Mouse (Mus musculus): ENCODE results near the gene Scn3b.

Scn3b gene

GRCm38 (mm10) chr9:40316865-40317660 is 48.0 kb downstream of the Scn3b start:
- no peak for DNase-seq (ENCODE audit: low spot score in 2 of 2)

- DNase-seq (ENCODE audit: low spot score in 2 of 2): no peak
Measured at GRCm38 (mm10) chr9:40317735-40318134, 48.7 kb downstream of the Scn3b start.

DNA sequence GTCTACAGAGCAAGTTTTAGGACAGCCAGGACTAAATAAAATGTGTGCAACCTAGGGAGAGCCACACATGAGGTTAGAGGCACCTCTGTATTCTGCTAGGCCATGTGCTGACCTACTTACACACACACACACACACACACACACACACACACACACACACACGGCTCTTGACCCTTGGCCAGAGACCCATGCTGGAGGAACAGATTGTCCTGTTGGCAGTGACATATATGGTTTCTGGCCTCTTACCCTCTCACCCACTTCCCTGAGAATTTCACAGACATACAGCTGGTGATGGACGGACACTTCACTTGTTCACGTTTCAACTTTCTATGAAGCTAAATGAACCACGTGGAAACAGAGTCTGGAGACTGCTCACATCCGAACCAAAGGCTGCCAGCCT is 49.8 kb downstream of the Scn3b start:
- no peak for DNase-seq (ENCODE audit: low spot score in 2 of 2)

DNA sequence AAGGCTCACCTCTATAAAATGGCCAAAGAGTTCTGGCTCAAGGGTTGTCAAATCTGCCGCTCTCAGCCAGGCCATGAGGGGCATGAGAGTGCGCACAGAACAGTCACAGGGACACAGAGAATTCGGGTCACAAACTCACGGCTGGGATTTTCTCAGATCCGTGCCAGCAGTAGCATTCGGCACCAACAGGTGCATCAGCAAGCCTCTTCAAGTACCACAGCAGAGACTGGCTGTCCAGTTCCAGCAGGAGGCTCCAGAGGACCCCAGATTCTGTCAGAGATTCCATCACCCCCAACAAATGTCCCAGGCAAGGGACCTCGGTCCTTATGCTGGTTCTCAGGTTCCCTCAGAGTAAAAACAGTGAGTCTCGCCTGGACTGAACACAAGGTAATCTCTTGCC is 51.4 kb downstream of the Scn3b start:
- no peak for DNase-seq (ENCODE audit: low spot score in 2 of 2)

GRCm38 (mm10) chr9:40320879-40321667 is 52.1 kb downstream of the Scn3b start:
- DNase-seq (ENCODE audit: low spot score in 2 of 2): no peak

DNA sequence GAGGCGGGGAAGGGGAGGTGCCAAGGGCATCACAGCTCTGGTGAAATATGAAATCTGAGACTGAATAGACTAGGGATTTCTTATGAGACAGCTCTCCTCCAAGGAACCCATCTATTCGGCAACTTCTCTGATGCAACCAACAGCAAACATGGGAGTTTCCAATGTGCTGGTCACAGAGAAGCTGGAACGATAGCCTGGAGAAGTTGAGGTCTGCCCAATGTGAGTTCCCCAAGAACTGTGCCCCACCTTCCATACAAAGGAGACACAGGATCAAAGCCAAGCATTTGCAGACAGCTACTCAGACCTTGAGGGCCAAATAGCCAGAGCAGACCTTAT is 52.6 kb downstream of the Scn3b start:
- no peak for DNase-seq (ENCODE audit: low spot score in 2 of 2)

GRCm38 (mm10) chr9:40322372-40322771 is 53.4 kb downstream of the Scn3b start:
- no peak for DNase-seq (ENCODE audit: low spot score in 2 of 2)

DNA sequence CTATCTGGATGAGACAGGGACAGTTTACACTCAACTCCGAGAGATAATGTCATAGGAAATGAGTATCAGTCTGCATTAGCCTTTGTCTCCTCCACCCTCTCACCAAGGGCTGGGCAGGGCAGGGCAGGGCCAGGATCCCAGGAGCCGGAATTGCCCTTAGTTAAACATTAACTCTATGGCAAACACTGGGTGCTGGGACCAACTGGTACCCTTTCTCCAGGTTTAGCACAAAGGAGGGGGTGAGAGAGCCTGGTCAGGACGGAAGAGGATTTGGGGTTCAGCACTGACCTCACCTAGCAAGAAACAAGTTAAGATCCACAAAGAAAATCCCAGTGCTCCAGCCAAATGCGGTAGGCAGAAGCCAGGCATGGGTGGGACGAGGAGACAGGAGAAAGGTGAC is 54.2 kb downstream of the Scn3b start:
- no peak for DNase-seq (ENCODE audit: low spot score in 2 of 2)

GRCm38 (mm10) chr9:40323773-40324172 is 54.8 kb downstream of the Scn3b start:
- no peak for DNase-seq (ENCODE audit: low spot score in 2 of 2)

GRCm38 (mm10) chr9:40324232-40324792 is 55.3 kb downstream of the Scn3b start:
- DNase-seq (ENCODE audit: low spot score in 2 of 2): no peak

DNA sequence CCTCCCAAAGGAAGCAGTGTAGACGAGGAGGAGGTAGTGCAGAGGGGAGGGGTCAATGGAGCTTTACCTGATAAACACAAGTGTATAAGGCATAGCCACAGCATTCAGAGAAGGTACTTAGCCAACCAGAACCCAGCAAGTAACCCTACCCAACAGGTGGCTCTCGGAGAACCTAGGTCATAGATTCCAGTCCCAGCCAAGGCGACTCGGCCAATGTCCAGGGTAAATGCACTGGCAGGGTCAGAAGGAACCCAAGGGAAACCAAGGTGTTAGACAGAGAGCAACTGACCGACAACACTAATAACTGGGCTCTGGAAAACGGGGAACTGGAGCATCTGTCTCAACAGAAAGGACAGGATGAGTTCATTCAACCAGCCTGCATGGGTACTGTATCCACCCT is 55.8 kb downstream of the Scn3b start:
- DNase-seq (ENCODE audit: low spot score in 2 of 2): no peak

- DNase-seq (ENCODE audit: low spot score in 2 of 2): no peak
Measured at GRCm38 (mm10) chr9:40326260-40326915, 57.4 kb downstream of the Scn3b start.

- peak; percentile 52 to 68 for DNase-seq (ENCODE audit: low spot score in 2 of 2)
Measured at GRCm38 (mm10) chr9:40330609-40331382, 61.8 kb downstream of the Scn3b start.

- no peak for DNase-seq (ENCODE audit: low spot score in 2 of 2)
Measured at GRCm38 (mm10) chr9:40331411-40332286, 62.6 kb downstream of the Scn3b start.

- DNase-seq (ENCODE audit: low spot score in 2 of 2): no peak
Measured at GRCm38 (mm10) chr9:40332326-40332725, 63.3 kb downstream of the Scn3b start.

- no peak for DNase-seq (ENCODE audit: low spot score in 2 of 2)
Measured at GRCm38 (mm10) chr9:40332731-40333648, 64.0 kb downstream of the Scn3b start.

DNA sequence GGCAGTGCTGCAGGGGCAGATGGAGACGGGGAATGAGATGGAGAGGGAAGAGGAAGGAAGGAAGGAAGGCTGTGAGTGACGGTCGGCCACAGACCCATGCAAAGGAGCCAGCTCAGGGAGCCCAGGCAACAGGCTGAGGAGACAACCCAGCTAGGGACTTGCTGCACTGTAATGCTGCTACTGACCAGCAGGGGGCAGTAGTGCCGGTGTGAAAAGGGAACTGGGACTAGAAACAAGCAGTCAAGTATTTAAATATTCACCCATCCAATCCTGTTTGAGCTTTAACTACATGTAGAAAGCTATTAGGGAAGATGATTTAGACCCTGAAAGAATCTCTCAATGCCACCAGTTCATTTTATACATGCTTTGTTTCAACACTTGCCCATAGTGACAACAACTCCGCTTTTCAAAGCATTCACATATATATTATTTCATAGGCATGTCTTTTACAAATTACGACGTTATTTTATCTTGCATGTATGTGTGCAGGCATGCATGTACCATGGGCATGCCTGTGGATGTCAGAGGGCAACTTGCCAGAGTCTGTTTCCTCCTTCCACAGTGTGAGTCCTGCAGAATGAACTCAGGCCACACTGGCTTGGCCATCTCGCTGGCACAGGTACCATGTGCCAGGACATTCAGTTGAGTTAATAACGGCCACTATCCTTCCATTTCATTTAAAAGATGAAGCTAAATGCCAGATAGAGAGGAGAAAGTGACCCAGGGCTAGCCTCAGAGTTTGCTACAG is 64.8 kb downstream of the Scn3b start:
- peak; percentile 34 to 59 for DNase-seq (ENCODE audit: low spot score in 2 of 2)

- DNase-seq (ENCODE audit: low spot score in 2 of 2): no peak
Measured at GRCm38 (mm10) chr9:40334617-40335016, 65.6 kb downstream of the Scn3b start.

GRCm38 (mm10) chr9:40336701-40337100 is 67.7 kb downstream of the Scn3b start:
- DNase-seq (ENCODE audit: low spot score in 2 of 2): no peak

Measured in spleen, postnatal 14 days (tissue).